Mouse (Mus musculus) lung, embryonic 16.5 days (tissue): ENCODE data around the gene Tamm41. TPM values are rescaled to one million over a fixed set of nuclear protein-coding genes. Genes with fewer than 3 reads are reported as not detected.
A peak's percentile ranks its signal among the peaks of the same experiment; 100 is the strongest.

Experiments used
- ATAC-seq: fragments of 200-750 bp; cut with Nextera tagmentation; 2 replicates; pipeline ENCODE4 v1.8.0; 2017; ENCODE audit warnings: low read depth, mild to moderate bottlenecking, moderate library complexity
- H3K27ac ChIP-seq: fragments of 300-500 bp; sonication (generic); 2 replicates; pipeline ENCODE4 v1.5.1; 2014; ENCODE audit warnings: mild to moderate bottlenecking, control low read depth, low read length
- H3K27me3 ChIP-seq: fragments of 300-500 bp; sonication (generic); 2 replicates; pipeline ENCODE4 v1.6.1; 2014; ENCODE audit warnings: low read depth, low read length, mixed read lengths; ENCODE audit not compliant: control insufficient read depth, insufficient read depth
- H3K36me3 ChIP-seq: fragments of 300-500 bp; sonication (generic); 2 replicates; pipeline ENCODE4 v1.6.1; 2014; ENCODE audit warnings: low read length; ENCODE audit not compliant: control insufficient read depth, insufficient read depth
- H3K4me1 ChIP-seq: fragments of 300-500 bp; sonication (generic); replicated peaks from 2 replicates; pipeline ENCODE4 v1.6.1; 2014; ENCODE audit warnings: low read length, mixed read lengths; ENCODE audit not compliant: control insufficient read depth, insufficient read depth
- H3K4me2 ChIP-seq: fragments of 300-500 bp; sonication (generic); 2 replicates; pipeline ENCODE4 v1.6.1; 2014; ENCODE audit warnings: low read depth, low read length, control low read depth
- H3K4me3 ChIP-seq: fragments of 300-500 bp; sonication (generic); 2 replicates; pipeline ENCODE4 v1.5.1; 2014; ENCODE audit warnings: mild to moderate bottlenecking, low read length, control low read depth
- H3K9ac ChIP-seq: fragments of 300-500 bp; sonication (generic); 2 replicates; pipeline ENCODE4 v1.6.1; 2014; ENCODE audit warnings: low read length, control low read depth
- H3K9me3 ChIP-seq: fragments of 300-500 bp; sonication (generic); 2 replicates; pipeline ENCODE4 v1.6.1; 2016; ENCODE audit warnings: low read length; ENCODE audit not compliant: control insufficient read depth
- WGBS: fragments of 180-500 bp; shearing (Covaris S2); extraction: QIAGEN DNeasy Blood & Tissue Kit; methylation state at CpG from one replicate; pipeline ENCODE4 v1.1.7; 2014; 5-methylcytosine and 5-hydroxymethylcytosine counted together
- polyA plus RNA-seq: library from polyadenylated mRNA; unstranded; fragments of >200 nt; fragmentation: Nextera tagmentation; extraction: Ambion mirVana; gene quantifications from 2 replicates; pipeline ENCODE4 v1.2.1, GENCODE M21; 2015

Gene Tamm41
- polyA plus RNA-seq = 52.4 and 54.7 TPM in 2 replicates

GRCm38 (mm10) chr6:115037103-115038094 is at the start of gene Tamm41:
Gene Tamm41, minus strand, starts transcription at chr6:115037876.
- Histone ChIP-seq H3K9me3 (no peaks in the 10 kb centered on the region), H3K9ac (peak within 1 kb of the TSS; percentile 87), H3K4me2 (peak within 1 kb of the TSS; percentile 73), H3K4me3 (peak within 1 kb of the TSS; percentile 90), H3K27ac (peak within 1 kb of the TSS; percentile 69; the same call in 1 of the 2 replicates), H3K4me1 (peaks cover 11% of the 10 kb centered on the region), H3K36me3 (peaks cover 12% of the 10 kb centered on the region; the same call in 1 of the 2 replicates), H3K27me3 (no peaks in the 10 kb centered on the region)
- ATAC-seq = peak; percentile 95
- under 1% methylated on average over 54 of the region's 57 CpGs for WGBS

GRCm38 (mm10) chr6:115085274-115085841 is 47.7 kb upstream of the Tamm41 start:
- Histone ChIP-seq H3K27me3 (no peaks in the 10 kb centered on the region), H3K36me3 (no peaks in the 10 kb centered on the region), H3K9me3 (no peaks in the 10 kb centered on the region), H3K4me1 (no peaks in the 10 kb centered on the region), H3K9ac (no peak overlapping the region), H3K4me3 (no peak overlapping the region), H3K4me2 (no peak overlapping the region), H3K27ac (no peak overlapping the region)
- WGBS = 50% methylated on average over 9 of the region's 9 CpGs
- no peak for ATAC-seq

GRCm38 (mm10) chr6:115076781-115077575 is 39.3 kb upstream of the Tamm41 start:
- no peak overlapping the region for H3K4me2 ChIP-seq
- H3K27me3 ChIP-seq = no peaks in the 10 kb centered on the region
- no peak overlapping the region for H3K9ac ChIP-seq
- peak overlapping the region; percentile 53 for H3K27ac ChIP-seq
- 16% methylated on average over 9 of the region's 9 CpGs for WGBS
- ATAC-seq = peak; percentile 84
- no peak overlapping the region for H3K4me3 ChIP-seq
- H3K4me1 ChIP-seq = 0 out of 2 replicates have a peak, but pooled peaks cover 3% of the 10 kb centered on the region
- no peaks in the 10 kb centered on the region for H3K9me3 ChIP-seq
- no peaks in the 10 kb centered on the region for H3K36me3 ChIP-seq

- Histone ChIP-seq H3K4me2 (no peak overlapping the region), H3K9ac (no peak overlapping the region), H3K36me3 (no peaks in the 10 kb centered on the region), H3K4me1 (0 out of 2 replicates have a peak, but pooled peaks cover 3% of the 10 kb centered on the region), H3K4me3 (no peak overlapping the region), H3K9me3 (no peaks in the 10 kb centered on the region), H3K27ac (no peak overlapping the region), H3K27me3 (no peaks in the 10 kb centered on the region)
- WGBS = 63% methylated on average over 2 of the region's 2 CpGs
- peak; percentile 39; the same call in 1 of the 2 replicates for ATAC-seq
Measured at GRCm38 (mm10) chr6:115072024-115072423, 34.3 kb upstream of the Tamm41 start.

- no peak overlapping the region for H3K9ac ChIP-seq
- H3K9me3 ChIP-seq = no peaks in the 10 kb centered on the region
- no peak for ATAC-seq
- no peak overlapping the region for H3K4me3 ChIP-seq
- H3K27me3 ChIP-seq = no peaks in the 10 kb centered on the region
- H3K27ac ChIP-seq = no peak overlapping the region
- no peaks in the 10 kb centered on the region for H3K4me1 ChIP-seq
- H3K4me2 ChIP-seq = no peak overlapping the region
- 37% methylated on average over 13 of the region's 13 CpGs for WGBS
- H3K36me3 ChIP-seq = no peaks in the 10 kb centered on the region
Measured at GRCm38 (mm10) chr6:115065411-115066241, 27.9 kb upstream of the Tamm41 start.

GRCm38 (mm10) chr6:115062605-115063350 is 25.1 kb upstream of the Tamm41 start:
- H3K4me1 ChIP-seq = no peaks in the 10 kb centered on the region
- no peaks in the 10 kb centered on the region for H3K9me3 ChIP-seq
- no peaks in the 10 kb centered on the region for H3K36me3 ChIP-seq
- no peak overlapping the region for H3K4me2 ChIP-seq
- no peak overlapping the region for H3K9ac ChIP-seq
- H3K4me3 ChIP-seq = no peak overlapping the region
- WGBS = 53% methylated on average over 5 of the region's 5 CpGs
- H3K27me3 ChIP-seq = no peaks in the 10 kb centered on the region
- H3K27ac ChIP-seq = no peak overlapping the region
- peak; percentile 23; the same call in 1 of the 2 replicates for ATAC-seq

GRCm38 (mm10) chr6:115059227-115059626 is 21.6 kb upstream of the Tamm41 start:
- no peaks in the 10 kb centered on the region for H3K27me3 ChIP-seq
- 42% methylated on average over 5 of the region's 5 CpGs for WGBS
- H3K9ac ChIP-seq = no peak overlapping the region
- no peak overlapping the region for H3K4me2 ChIP-seq
- H3K27ac ChIP-seq = no peak overlapping the region
- ATAC-seq = no peak
- no peaks in the 10 kb centered on the region for H3K4me1 ChIP-seq
- no peaks in the 10 kb centered on the region for H3K36me3 ChIP-seq
- no peaks in the 10 kb centered on the region for H3K9me3 ChIP-seq
- no peak overlapping the region for H3K4me3 ChIP-seq

GRCm38 (mm10) chr6:115056699-115057098 is 19.0 kb upstream of the Tamm41 start:
- Histone ChIP-seq H3K27ac (no peak overlapping the region), H3K27me3 (no peaks in the 10 kb centered on the region), H3K36me3 (no peaks in the 10 kb centered on the region), H3K9me3 (no peaks in the 10 kb centered on the region), H3K4me2 (no peak overlapping the region), H3K9ac (no peak overlapping the region), H3K4me3 (no peak overlapping the region), H3K4me1 (no peaks in the 10 kb centered on the region)
- 25% methylated on average over 2 of the region's 2 CpGs for whole genome bisulfite sequencing
- no peak for ATAC-seq
